Mouse (Mus musculus): ENCODE results near the gene Mrgprf. TPM values are rescaled to one million over a fixed set of nuclear protein-coding genes. Genes with fewer than 3 reads are reported as not detected.
A peak's percentile ranks its signal among the peaks of the same experiment; 100 is the strongest.

Mrgprf gene
- polyA plus RNA-seq, 1 experiment from 2014 or later, result 2.2 TPM

GRCm38 (mm10) chr7:145340248-145340904, 39.7 kb downstream of the Mrgprf start:
- Histone ChIP-seq H3K4me2 (replicated peaks; ENCODE audit: low read depth, low read length) (no peak overlapping the region), H3K27ac (ENCODE audit: low read depth, low read length) (no peak overlapping the region), H3K9ac (ENCODE audit: low read depth, low read length) (no peak overlapping the region), H3K36me3 (ENCODE audit: control insufficient read depth, insufficient read depth, low read length) (no peaks in the 10 kb centered on the region), H3K9me3 (ENCODE audit: control insufficient read depth, low read length) (no peaks in the 10 kb centered on the region), H3K27me3 (ENCODE audit: control insufficient read depth, insufficient read depth, low read length) (no peaks in the 10 kb centered on the region), H3K4me1 (ENCODE audit: control insufficient read depth, insufficient read depth, low read length) (no peaks in the 10 kb centered on the region), H3K4me3 (ENCODE audit: low read length) (no peak overlapping the region)
- 75% methylated on average over 5 of the region's 5 CpGs for WGBS
- ATAC-seq (ENCODE audit: low FRiP score, low TSS enrichment), result peak; percentile 43; the same call in 1 of the 2 replicates

Other genes starting within 250 kb of the Mrgprf start
- gene 1810010D01Rik, start 92.7 kb upstream of the Mrgprf start, polyA plus RNA-seq (2014; fragmentation: Nextera tagmentation; extraction: Ambion mirVana), result 0.46 TPM in 1 of 2 replicates, not detected in the other
- gene Tpcn2, start 16.8 kb upstream of the Mrgprf start, polyA plus RNA-seq (2014; fragmentation: Nextera tagmentation; extraction: Ambion mirVana), result 4.0 and 4.4 TPM in 2 replicates
- gene Mrgprd, start 14.0 kb downstream of the Mrgprf start, polyA plus RNA-seq (2014; fragmentation: Nextera tagmentation; extraction: Ambion mirVana), result not detected in 2 replicates

All from kidney, embryonic 14.5 days (tissue).